Mouse (Mus musculus) stomach, embryonic 16.5 days (tissue): ENCODE results near the gene Churc1. TPM values are rescaled to one million over a fixed set of nuclear protein-coding genes. Genes with fewer than 3 reads are reported as not detected.

Experiments
- ATAC-seq: fragments of 200-750 bp; cut with Nextera tagmentation; 2 replicates; pipeline ENCODE4 v1.8.0; 2017; ENCODE audit warnings: moderate number of reproducible peaks, moderate TSS enrichment; ENCODE audit not compliant: insufficient read depth, low FRiP score
- H3K27ac ChIP-seq: fragments of 300-500 bp; sonication (generic); 2 replicates; pipeline ENCODE4 v1.5.1; 2014; ENCODE audit warnings: low read length
- H3K27me3 ChIP-seq: fragments of 300-500 bp; sonication (generic); 2 replicates; pipeline ENCODE4 v1.6.1; 2014; ENCODE audit warnings: low read length, control low read depth, mixed read lengths; ENCODE audit not compliant: control insufficient read depth, insufficient read depth
- H3K36me3 ChIP-seq: fragments of 300-500 bp; sonication (generic); 2 replicates; pipeline ENCODE4 v1.6.1; 2014; ENCODE audit warnings: low read length; ENCODE audit not compliant: control insufficient read depth, insufficient read depth
- H3K4me1 ChIP-seq: fragments of 300-500 bp; sonication (generic); 2 replicates; pipeline ENCODE4 v1.6.1; 2014; ENCODE audit warnings: low read length, control low read depth, mixed read lengths; ENCODE audit not compliant: control insufficient read depth, insufficient read depth
- H3K4me2 ChIP-seq: fragments of 300-500 bp; sonication (generic); 2 replicates; pipeline ENCODE4 v1.6.1; 2014; ENCODE audit warnings: low read depth, low read length, mixed read lengths
- H3K4me3 ChIP-seq: fragments of 300-500 bp; sonication (generic); replicated peaks from 2 replicates; pipeline ENCODE4 v1.5.1; 2014; ENCODE audit warnings: mild to moderate bottlenecking, low read length
- H3K9ac ChIP-seq: fragments of 300-500 bp; sonication (generic); 2 replicates; pipeline ENCODE4 v1.6.1; 2014; ENCODE audit warnings: low read length
- H3K9me3 ChIP-seq: fragments of 300-500 bp; sonication (generic); replicated peaks from 2 replicates; pipeline ENCODE4 v1.6.1; 2016; ENCODE audit warnings: low read length, control low read depth; ENCODE audit not compliant: control insufficient read depth
- WGBS: fragments of 180-500 bp; shearing (Covaris S2); extraction: QIAGEN DNeasy Blood & Tissue Kit; methylation state at CpG from one replicate; pipeline ENCODE4 v1.1.7; 2014; 5-methylcytosine and 5-hydroxymethylcytosine counted together
- polyA plus RNA-seq: library from polyadenylated mRNA; unstranded; fragments of >200 nt; fragmentation: Nextera tagmentation; extraction: Ambion mirVana; gene quantifications from 2 replicates; pipeline ENCODE4 v1.2.1, GENCODE M21; 2015

Gene Churc1
- polyA plus RNA-seq, 1 experiment from 2014 or later = 140 TPM

GRCm38 (mm10) chr12:76818908-76819307 is 53.6 kb downstream of the Churc1 start:
- 83% methylated on average over 9 of the region's 9 CpGs for WGBS
- Histone ChIP-seq H3K9ac (no peak overlapping the region), H3K9me3 (no peaks in the 10 kb centered on the region), H3K4me1 (peaks cover 46% of the 10 kb centered on the region), H3K27ac (peak overlapping the region; percentile 91), H3K27me3 (no peaks in the 10 kb centered on the region), H3K36me3 (no peaks in the 10 kb centered on the region), H3K4me3 (no peak overlapping the region), H3K4me2 (no peak overlapping the region)
- ATAC-seq = no peak

DNA sequence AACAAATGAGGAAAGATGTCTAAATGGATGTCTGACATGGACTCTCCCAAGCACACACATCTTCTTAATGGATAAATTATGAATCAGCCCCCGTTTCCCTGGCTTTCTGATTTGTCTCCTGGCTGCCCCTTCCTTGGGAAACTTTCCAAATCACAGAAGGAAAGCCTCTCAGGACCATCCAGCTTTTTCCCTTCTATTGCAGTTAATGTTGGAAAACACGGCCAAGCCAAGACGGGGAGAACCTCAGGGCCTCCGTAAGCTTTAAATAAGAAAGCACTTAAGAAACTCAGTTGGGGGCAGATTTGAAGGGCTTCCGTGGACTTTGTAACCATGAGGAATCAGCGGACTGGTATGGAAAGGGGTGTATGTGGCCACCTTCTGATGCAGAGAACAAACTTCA is 54.5 kb downstream of the Churc1 start:
- Histone ChIP-seq H3K4me1 (peaks cover 46% of the 10 kb centered on the region), H3K9ac (0 out of 2 replicates have a peak overlapping the region, but pooled peaks have one; percentile 29), H3K9me3 (no peaks in the 10 kb centered on the region), H3K4me2 (0 out of 2 replicates have a peak overlapping the region, but pooled peaks have one; percentile 89), H3K27me3 (no peaks in the 10 kb centered on the region), H3K27ac (peak overlapping the region; percentile 60), H3K36me3 (no peaks in the 10 kb centered on the region), H3K4me3 (no peak overlapping the region)
- no peak for ATAC-seq
- 43% methylated on average over 6 of the region's 6 CpGs for WGBS

GRCm38 (mm10) chr12:76820615-76821014 is 55.3 kb downstream of the Churc1 start:
- Histone ChIP-seq H3K4me2 (peak overlapping the region; percentile 89), H3K27ac (peak overlapping the region; percentile 57), H3K4me3 (peak overlapping the region; percentile 72), H3K9me3 (no peaks in the 10 kb centered on the region), H3K9ac (peak overlapping the region; percentile 88; the same call in 1 of the 2 replicates), H3K36me3 (no peaks in the 10 kb centered on the region), H3K27me3 (no peaks in the 10 kb centered on the region), H3K4me1 (peaks cover 40% of the 10 kb centered on the region)
- no peak for ATAC-seq
- 32% methylated on average over 4 of the region's 4 CpGs for WGBS

DNA sequence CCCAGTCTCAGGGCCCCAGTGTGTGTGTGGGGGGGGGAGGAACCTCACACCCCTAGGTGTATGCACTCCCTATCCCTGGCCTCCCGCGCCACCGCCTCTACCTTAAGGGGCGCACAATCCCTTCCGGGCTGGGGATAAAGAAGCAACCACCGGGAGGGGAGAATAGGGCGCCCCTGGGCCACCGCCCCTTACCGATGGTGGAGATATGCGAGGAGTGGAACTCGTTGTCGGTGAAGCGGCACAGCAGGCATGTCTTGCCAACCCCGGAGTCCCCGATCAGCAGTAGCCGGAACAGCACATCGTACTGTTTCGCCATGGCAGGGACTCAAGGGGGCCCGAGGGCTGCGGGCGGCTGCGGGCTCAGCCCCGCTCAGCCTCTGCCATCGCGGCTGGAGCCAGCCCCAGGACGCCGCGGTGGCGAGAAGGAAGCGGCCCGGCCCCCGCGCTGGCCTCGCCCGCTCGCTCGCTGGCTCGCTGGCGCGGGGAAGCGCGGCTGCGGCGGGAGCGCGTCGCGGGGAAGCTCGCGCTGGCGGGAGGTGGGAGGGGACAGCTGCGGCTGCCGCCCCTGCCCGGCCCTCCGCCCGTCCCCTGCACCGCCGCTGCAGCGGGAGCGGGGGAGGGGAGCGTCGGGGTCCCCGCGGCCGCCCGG is 56.8 kb downstream of the Churc1 start:
- peak overlapping the region; percentile 72 for H3K4me3 ChIP-seq
- peak overlapping the region; percentile 88 for H3K9ac ChIP-seq
- peak overlapping the region; percentile 66; the same call in 1 of the 2 replicates for H3K27ac ChIP-seq
- no peaks in the 10 kb centered on the region for H3K9me3 ChIP-seq
- ATAC-seq = peak; percentile 52
- under 1% methylated on average over 65 of the region's 66 CpGs for WGBS
- no peaks in the 10 kb centered on the region for H3K27me3 ChIP-seq
- no peaks in the 10 kb centered on the region for H3K36me3 ChIP-seq
- H3K4me1 ChIP-seq = peaks cover 40% of the 10 kb centered on the region
- H3K4me2 ChIP-seq = peak overlapping the region; percentile 89

DNA sequence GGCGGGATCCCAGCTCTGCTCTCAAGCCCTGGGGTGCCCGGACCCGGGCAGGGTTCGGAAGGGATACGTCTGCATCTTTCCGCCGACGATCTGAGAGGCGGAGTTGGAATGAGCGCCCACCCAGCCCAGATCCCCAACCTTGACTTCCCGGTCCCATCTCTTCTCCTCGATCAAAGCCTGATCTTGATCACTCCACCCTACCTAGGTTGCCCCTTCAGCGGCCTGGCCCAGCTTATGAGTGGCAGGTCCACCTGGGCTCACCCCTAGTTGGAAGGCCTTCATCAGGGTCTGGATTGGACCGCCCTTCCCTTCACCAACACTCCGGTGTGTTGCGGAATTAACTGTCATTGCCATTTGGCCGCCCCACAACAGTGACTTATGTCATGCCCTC is 57.3 kb downstream of the Churc1 start, which contains the start of gene Rab15:
TSS of gene Rab15 (minus strand) at position 258 of the 391 bp plus-strand sequence.
- no peaks in the 10 kb centered on the region for H3K9me3 ChIP-seq
- no peaks in the 10 kb centered on the region for H3K36me3 ChIP-seq
- ATAC-seq = peak; percentile 3; the same call in 1 of the 2 replicates
- H3K27me3 ChIP-seq = no peaks in the 10 kb centered on the region
- WGBS = 4% methylated on average over 17 of the region's 17 CpGs
- H3K4me1 ChIP-seq = peaks cover 40% of the 10 kb centered on the region
- peak within 1 kb of the TSS; percentile 89 for H3K4me2 ChIP-seq
- peak within 1 kb of the TSS; percentile 88 for H3K9ac ChIP-seq
- H3K4me3 ChIP-seq = peak within 1 kb of the TSS; percentile 72
- peak within 1 kb of the TSS; percentile 66; the same call in 1 of the 2 replicates for H3K27ac ChIP-seq

DNA sequence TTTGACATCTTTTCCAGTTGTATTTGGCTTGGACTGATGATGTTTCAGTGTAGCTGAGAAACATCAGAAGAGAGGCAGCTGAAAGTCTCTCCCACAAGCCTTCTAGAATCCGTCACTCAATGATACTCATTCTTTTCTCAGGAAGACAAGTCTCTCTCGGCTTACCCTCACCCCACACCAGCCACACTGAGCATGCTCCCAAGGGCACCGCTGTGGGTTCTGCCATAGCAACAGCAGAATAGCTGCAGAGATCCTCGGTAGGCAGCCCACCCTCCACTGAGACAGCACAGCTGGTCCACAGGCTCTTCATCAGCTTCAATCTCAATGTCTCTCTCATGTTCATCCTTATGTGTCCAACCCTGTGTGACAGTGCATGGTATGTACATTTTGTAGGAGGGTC is 59.9 kb downstream of the Churc1 start:
- no peak overlapping the region for H3K4me3 ChIP-seq
- H3K9ac ChIP-seq = no peak overlapping the region
- no peak for ATAC-seq
- H3K4me2 ChIP-seq = no peak overlapping the region
- no peaks in the 10 kb centered on the region for H3K36me3 ChIP-seq
- no peak overlapping the region for H3K27ac ChIP-seq
- 67% methylated on average over 4 of the region's 4 CpGs for WGBS
- H3K9me3 ChIP-seq = no peaks in the 10 kb centered on the region
- no peaks in the 10 kb centered on the region for H3K27me3 ChIP-seq
- peaks cover 20% of the 10 kb centered on the region for H3K4me1 ChIP-seq

DNA sequence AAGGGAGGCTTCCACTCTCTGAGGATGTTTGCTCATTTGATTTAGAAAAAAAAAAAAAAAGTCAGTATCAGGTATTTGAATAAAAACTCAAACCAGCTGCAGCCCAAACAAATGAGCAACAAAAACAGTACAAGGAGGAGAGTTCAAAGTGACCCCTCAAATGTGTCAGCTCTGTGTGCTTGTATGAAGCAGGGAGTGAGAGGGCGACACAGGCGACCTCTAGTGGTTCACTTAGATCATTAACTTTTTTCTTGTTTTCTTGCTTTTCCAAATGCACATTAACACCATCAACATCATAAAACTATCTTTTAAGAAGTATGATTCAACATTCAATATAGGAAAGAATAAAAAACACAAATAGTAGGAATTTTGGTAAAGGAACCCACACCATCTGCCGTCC is 67.4 kb downstream of the Churc1 start:
- H3K9me3 ChIP-seq = no peaks in the 10 kb centered on the region
- H3K36me3 ChIP-seq = no peaks in the 10 kb centered on the region
- no peaks in the 10 kb centered on the region for H3K27me3 ChIP-seq
- H3K4me2 ChIP-seq = no peak overlapping the region
- WGBS = 7% methylated on average over 3 of the region's 3 CpGs
- no peak overlapping the region for H3K27ac ChIP-seq
- no peaks in the 10 kb centered on the region for H3K4me1 ChIP-seq
- H3K4me3 ChIP-seq = no peak overlapping the region
- no peak overlapping the region for H3K9ac ChIP-seq
- ATAC-seq = no peak

Other genes with a start within 250 kb of the Churc1 start
- 10.2 and 11.6 TPM in 2 replicates for gene Plekhg3, start 234.6 kb upstream of the Churc1 start, polyA plus RNA-seq
- 2.9 and 4.3 TPM in 2 replicates for gene Sptb, start 55.0 kb upstream of the Churc1 start, polyA plus RNA-seq
- gene Fntb, start 51 bp downstream of the Churc1 start, polyA plus RNA-seq = 34.4 and 37.4 TPM in 2 replicates
- gene Gpx2, start 30.0 kb downstream of the Churc1 start, polyA plus RNA-seq = 138 and 180 TPM in 2 replicates
- gene Rab15, start 57.4 kb downstream of the Churc1 start, polyA plus RNA-seq = 38.3 and 49.3 TPM in 2 replicates
- 16.1 and 16.9 TPM in 2 replicates for gene Max, start 196.7 kb downstream of the Churc1 start, polyA plus RNA-seq